Mouse (Mus musculus): ENCODE results near the gene Olfr220.

Olfr220 gene

GRCm38 (mm10) chr1:174441782-174442181 is at the start of gene Olfr220:
TSS of gene Olfr220 (plus strand) at chr1:174442082.
- DNase-seq (ENCODE audit: low spot score), result no peak

GRCm38 (mm10) chr1:174422959-174423358 is 18.9 kb upstream of the Olfr220 start:
- DNase-seq (ENCODE audit: low spot score), result no peak

- DNase-seq (ENCODE audit: low spot score), result no peak
Observed at GRCm38 (mm10) chr1:174423764-174424163, 18.1 kb upstream of the Olfr220 start, which contains the start of gene Olfr414. TSS of gene Olfr414 (plus strand) at chr1:174424064.

GRCm38 (mm10) chr1:174426180-174426986 is 15.5 kb upstream of the Olfr220 start:
- DNase-seq (ENCODE audit: low spot score), result no peak

- DNase-seq (ENCODE audit: low spot score), result no peak
Observed at GRCm38 (mm10) chr1:174427402-174427801, 14.5 kb upstream of the Olfr220 start.

- DNase-seq (ENCODE audit: low spot score), result no peak
Observed at GRCm38 (mm10) chr1:174428407-174428806, 13.5 kb upstream of the Olfr220 start.

GRCm38 (mm10) chr1:174434121-174434520 is 7.8 kb upstream of the Olfr220 start:
- DNase-seq (ENCODE audit: low spot score), result no peak

GRCm38 (mm10) chr1:174455100-174455499 is 13.2 kb downstream of the Olfr220 start:
- no peak for DNase-seq (ENCODE audit: low spot score)

- DNase-seq (ENCODE audit: low spot score), result no peak
Observed at GRCm38 (mm10) chr1:174465385-174465784, 23.5 kb downstream of the Olfr220 start.

GRCm38 (mm10) chr1:174466240-174466639 is 24.4 kb downstream of the Olfr220 start:
- DNase-seq (ENCODE audit: low spot score), result no peak

GRCm38 (mm10) chr1:174469736-174470135 is 27.9 kb downstream of the Olfr220 start:
- DNase-seq (ENCODE audit: low spot score), result no peak

GRCm38 (mm10) chr1:174482567-174482966 is 40.7 kb downstream of the Olfr220 start:
- DNase-seq (ENCODE audit: low spot score), result no peak

- no peak for DNase-seq (ENCODE audit: low spot score)
Observed at GRCm38 (mm10) chr1:174500064-174500463, 58.2 kb downstream of the Olfr220 start.
